Mouse (Mus musculus) monocyte, adult 2 months (primary cell): ENCODE measurements at regions not wholly inside any gene's neighbourhood (a gene's known extent, or its start where the extent isn't known, plus 50 kb on each side); places are given as distances from the start of the nearest gene placed in this dataset.

Source experiments
- DNase-seq, 2 experiments: peaks; one replicate each; pipeline ENCODE4 v3.0.0; 2022; ENCODE audit warnings: low spot score in 2 of 2, low read depth in 1 of 2

DNA sequence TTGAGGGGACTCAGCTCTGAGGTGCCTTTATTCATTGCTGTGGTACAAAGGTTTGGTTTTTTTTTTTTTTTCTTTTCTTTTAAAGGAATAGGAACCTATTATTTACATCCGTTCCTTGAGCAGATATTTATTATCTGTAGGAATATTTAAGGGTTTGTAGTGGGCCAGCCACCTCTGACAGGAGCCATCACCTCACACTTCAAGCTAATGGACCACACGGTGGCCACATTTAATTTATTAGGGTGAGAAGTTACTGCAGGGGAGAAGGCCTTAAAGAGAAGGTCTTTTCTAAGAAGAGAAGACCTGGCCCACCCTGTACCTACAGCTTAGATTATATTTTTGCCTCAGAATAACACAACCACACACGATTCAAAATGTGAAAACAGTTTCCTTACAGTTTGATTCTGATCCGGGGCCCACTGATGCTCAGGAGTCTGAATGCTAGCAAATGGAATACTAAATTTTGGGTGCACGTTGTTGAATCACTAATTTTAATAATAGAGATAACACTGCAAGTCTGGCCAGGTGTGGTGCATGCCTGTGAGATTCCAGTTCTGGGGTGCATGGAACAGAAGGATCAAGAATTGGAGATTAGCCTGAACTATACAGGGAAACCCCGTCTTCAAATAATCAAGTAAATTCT is 255.6 kb upstream of the Nfe2l3 start:
- no peak for DNase-seq

- no peak for DNase-seq
These were observed 254.8 kb upstream of the Nfe2l3 start for GRCm38 (mm10) chr6:51177701-51178060.

GRCm38 (mm10) chr6:51178061-51178791 is 254.2 kb upstream of the Nfe2l3 start:
- peak; percentile 44 to 57 for DNase-seq

- no peak for DNase-seq
These were observed 253.6 kb upstream of the Nfe2l3 start for GRCm38 (mm10) chr6:51178799-51179398.

DNA sequence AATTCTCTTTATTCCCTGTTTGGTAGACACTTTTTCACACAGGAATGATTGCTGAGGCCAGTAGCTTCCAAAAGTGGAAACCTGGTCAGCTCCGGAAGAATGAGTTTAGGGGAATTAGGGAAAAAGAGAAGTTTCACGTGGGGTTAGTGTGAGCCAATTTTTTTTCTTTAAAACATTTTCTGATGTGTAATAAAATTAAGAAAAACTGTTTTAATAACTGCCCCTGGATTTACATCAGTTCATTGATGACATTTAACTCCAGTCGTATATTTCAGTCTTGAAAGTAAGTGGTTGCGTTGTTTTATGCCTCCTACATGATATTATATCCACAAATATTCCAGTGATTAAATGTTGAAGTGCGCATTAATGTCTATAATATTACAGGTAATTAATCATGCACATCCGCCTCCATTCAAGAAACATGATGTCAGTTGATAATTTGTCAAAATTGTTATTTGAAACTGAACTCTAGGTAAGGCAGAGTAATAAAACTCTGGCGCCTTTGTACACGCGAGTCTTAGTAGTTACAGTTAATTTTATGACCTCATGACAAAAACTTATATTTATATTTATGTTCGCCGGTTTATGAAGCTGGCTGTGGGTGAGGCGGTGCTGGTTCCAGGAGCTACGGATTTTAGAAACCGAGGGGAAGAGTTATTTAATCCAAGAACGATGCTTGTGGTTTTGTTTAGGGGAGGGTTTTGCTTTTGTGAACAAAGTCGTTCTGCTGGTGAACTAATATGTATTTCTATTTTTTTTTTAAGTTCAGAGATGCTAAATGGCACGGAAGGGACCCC is 252.5 kb upstream of the Nfe2l3 start:
- no peak for DNase-seq

DNA sequence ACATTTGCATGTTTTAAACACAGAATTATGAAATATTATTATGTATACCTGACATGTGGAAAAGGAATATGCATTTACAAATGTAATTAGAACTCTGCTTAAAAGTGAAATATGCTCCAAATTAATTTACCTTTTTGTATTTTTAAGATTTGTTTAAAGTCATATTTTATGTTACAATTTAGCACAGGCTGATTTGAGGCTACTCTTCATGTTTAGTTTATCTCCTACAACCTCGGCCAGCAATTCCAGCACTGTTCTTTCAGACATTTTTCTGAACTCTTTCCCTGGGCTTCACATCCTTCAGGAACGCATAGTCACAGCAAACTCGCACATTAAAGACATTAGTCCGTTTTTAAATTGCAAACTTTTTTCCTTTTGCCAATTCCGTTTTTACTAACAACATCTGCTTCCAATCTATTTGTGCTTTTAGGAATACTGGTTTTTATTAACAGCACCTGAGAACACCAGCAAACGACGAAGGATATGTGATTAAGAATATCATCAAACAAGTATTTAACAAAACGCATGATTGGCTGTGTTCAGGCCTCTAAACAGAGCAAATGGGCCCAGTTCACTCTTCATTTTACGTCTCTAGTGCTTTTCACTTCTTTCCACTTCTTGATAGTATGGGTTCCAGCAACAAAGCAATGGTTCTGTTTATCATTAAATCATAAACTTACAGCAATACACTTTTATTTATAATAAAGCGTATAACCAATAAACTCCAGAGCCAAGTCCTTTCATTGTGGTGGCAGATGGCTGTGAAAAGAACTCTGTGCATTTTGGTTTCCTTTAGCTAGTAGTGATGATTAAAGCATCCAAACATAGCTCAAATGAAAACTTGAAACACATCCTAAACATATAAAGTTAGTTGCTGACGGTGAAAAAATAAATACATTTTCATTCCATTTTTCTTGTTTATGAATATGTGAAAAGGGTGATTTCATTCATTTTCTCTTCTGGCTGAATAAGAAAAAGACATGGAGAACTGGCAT is 251.3 kb upstream of the Nfe2l3 start:
- no peak for DNase-seq

DNA sequence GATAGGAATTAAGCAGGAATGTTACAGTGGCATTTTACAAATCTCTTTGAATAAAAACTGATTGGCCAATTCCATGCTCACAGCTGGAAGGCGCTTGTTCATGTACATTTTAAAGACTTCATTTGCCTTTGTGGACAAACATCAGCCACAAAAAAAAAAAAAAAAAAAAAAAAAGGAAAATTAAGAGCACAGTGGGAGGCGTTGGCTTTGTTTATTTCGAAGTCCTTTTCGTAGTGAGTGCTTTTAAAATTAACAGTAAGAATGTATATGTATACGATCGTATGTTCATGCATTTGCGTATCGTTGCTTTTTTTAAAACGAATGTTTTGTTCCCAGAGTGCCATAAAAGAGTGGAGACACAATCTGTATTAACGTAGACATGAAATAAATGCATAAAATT is 250.6 kb upstream of the Nfe2l3 start:
- no peak for DNase-seq

DNA sequence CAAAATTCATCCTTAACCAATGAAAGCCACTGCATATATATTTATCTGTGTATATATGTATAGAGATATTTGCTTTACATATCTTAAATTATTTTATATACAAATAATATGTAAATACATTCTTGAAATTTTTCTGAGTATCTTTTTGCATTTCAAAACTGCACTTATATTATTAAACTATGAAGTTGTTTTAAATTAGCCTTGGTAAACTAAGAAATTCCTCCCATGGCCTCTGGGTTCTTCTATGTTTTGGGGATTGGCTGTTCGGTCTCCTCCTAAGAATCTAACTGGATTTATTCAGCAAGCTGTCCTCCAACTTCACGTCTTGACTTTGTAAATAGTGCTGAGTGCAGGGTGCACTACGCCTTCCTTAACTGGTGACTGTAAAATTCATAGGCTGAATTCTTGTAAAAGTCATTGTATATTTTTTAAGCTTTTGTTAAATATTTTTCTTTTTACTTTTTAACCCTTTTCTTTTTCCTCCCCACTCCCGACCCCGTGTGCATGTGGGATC is 249.6 kb upstream of the Nfe2l3 start:
- no peak for DNase-seq

- no peak for DNase-seq
These were observed 248.7 kb upstream of the Nfe2l3 start for GRCm38 (mm10) chr6:51183576-51184420.

DNA sequence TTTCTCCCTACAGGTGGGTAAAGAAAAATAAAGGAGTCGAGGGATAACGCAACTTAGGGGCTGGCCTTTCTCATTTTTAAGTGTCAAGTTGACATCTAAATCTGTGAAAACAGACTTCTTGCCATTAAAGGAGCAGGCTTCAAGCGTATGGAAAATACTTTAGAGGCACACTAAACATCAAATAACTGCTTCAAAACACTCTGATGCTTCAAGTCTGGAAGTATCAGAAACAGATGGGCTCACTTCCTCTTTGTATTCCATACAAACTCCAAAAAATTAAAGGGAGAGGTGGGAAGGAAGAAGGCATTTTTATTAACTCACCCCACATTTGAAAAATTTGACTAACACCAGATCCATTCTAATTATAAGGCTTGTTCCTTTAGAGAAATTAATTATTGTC is 248.0 kb upstream of the Nfe2l3 start:
- no peak for DNase-seq

- DNase-seq, result no peak
These were observed 247.3 kb upstream of the Nfe2l3 start for GRCm38 (mm10) chr6:51185201-51185600.

DNA sequence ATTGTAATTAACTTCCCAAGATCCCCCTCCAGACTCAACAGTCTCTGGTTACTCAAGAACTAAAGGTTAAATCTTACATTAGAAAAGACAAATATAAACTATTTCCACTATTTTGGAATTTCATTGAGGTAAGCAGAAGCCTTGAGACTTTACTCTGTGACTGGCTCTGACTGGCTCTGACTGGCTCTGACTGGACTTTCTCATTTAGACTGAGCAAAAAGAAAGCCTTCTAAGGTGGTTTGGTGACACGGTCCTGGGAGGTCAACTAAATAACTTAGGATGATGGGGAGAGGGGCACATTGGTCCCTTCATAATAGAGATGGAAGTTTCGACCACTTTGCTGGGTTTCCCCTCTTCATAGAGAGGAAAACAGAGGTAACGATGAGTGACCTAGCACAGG is 243.3 kb upstream of the Nfe2l3 start:
- no peak for DNase-seq

GRCm38 (mm10) chr6:51192826-51193225 is 239.6 kb upstream of the Nfe2l3 start:
- no peak for DNase-seq

GRCm38 (mm10) chr6:51193356-51193755 is 239.1 kb upstream of the Nfe2l3 start:
- no peak for DNase-seq

DNA sequence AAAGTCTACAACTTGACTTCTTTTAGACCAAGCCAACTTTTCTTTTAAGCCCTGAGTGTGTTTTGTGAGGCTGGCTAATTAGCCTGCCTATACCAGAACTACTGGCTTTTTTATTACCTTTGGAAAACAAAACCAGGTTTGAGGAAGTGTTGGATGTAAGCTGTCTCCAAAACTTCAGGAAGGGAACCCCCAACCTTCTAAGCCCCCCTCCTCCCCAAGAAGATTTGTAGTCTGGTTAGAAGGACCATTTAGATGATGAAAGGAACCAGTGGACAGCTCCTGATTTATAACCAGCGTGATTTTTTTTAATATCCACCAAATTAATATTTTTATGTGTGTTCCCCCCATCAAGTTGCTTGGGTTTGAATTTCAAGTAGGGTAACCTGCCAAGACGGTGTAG is 236.1 kb upstream of the Nfe2l3 start:
- DNase-seq, result no peak

DNA sequence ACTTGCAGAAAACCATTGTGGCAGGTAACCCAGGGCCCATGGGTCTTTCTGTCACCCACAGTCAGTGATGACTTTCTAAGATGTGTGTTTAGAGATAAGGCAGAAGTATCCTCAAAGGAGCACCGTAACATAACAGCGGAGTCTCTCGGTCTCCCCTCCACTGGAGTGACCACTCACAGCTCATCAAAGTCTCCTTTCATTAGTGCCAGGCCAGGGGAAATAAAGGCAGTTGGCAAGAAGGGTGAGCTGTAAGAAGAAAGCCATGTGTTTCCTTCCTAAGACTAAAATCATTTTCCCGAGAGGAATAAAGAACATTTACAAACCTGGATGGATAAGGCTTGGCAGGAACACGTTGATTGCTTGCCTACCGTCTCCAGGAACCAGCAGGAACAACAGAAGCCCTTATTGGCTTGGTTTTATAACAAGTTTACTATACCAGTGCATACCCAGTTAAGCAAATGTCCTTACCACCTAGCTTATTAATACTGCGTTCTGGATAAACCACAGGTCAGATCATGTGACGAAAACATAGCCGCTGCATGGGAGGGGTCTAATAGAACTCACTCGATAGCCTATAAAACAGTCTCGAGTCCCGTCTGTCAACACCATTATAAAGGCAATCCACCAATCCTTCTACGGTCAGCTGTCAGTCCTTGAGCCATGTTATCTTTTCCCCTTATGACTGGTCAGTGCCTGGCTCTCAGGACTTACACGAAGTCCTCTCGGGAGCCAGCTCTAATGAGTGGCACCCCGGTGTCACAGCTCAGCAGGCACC is 235.3 kb upstream of the Nfe2l3 start:
- no peak for DNase-seq

DNA sequence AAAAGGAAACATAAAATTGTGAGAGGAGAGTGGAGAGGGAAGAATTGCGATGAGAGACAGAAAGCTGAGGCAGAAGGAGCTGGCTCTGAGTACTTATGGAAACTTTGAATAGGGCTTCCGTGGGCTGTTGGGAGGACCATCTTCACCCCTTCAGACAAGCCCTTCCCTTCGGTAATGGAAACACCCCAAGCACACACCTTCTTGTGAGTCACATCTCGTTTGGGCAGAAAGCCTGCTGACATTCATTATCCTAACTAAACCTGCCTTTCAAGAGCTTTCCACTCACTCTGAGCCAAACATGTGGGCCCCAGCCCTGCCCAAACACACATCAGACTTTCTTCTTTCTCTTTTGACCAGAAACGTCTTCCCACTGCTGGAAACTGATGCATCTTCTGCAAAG is 232.3 kb upstream of the Nfe2l3 start:
- DNase-seq, result no peak

DNA sequence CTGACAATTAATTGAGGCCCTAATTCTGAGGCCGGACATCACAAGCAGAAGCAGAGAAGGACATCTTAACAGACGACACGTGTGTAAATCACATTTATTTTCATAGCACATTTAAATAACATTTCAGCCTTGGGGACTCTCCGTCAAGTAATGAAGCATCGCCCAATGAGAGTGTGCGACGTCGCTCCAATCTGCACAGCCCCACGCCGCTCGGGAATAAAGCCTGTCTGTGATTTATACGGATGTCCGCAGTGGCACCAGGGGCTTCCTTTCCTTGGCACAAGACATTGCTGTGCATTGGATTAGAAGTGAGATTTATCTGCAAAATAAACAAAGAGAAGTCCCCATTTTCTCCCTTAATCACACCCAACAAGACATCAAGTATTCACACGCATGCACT is 231.6 kb upstream of the Nfe2l3 start:
- DNase-seq, result no peak

GRCm38 (mm10) chr6:51204306-51204705 is 228.2 kb upstream of the Nfe2l3 start:
- no peak for DNase-seq
